Mouse (Mus musculus): ENCODE data around the gene Paxip1.

The Paxip1 gene

GRCm38 (mm10) chr5:27724460-27724859, 67.0 kb downstream of the Paxip1 start:
- no peak for DNase-seq (ENCODE audit: low spot score)

- no peak for DNase-seq (ENCODE audit: low spot score)
Measured at GRCm38 (mm10) chr5:27719311-27719710, 72.2 kb downstream of the Paxip1 start.

DNA sequence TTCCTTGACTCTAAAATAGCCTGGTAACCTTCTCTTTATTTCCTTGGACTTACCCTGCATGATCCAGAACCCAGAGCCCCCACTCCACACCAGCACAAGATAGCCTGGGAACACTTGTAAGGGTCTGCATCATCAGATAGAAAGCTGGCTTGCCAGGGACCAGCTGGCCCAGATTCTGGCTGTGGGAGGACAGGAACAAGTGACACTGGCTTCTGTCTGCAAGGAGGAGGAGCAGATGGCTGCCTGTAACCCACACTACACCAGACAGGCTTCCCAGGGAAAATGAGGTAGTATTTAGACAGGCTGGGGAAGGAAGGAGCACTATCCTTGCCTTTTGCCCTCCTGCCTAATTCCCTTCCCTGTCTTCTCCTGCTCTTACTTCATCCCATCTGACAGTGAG, 74.2 kb downstream of the Paxip1 start:
- no peak for DNase-seq (ENCODE audit: low spot score)

- no peak for DNase-seq (ENCODE audit: low spot score)
Measured at GRCm38 (mm10) chr5:27716026-27716425, 75.5 kb downstream of the Paxip1 start.

GRCm38 (mm10) chr5:27714356-27714755, 77.1 kb downstream of the Paxip1 start:
- no peak for DNase-seq (ENCODE audit: low spot score)

- DNase-seq (ENCODE audit: low spot score): no peak
Measured at GRCm38 (mm10) chr5:27711461-27712192, 79.9 kb downstream of the Paxip1 start.

DNA sequence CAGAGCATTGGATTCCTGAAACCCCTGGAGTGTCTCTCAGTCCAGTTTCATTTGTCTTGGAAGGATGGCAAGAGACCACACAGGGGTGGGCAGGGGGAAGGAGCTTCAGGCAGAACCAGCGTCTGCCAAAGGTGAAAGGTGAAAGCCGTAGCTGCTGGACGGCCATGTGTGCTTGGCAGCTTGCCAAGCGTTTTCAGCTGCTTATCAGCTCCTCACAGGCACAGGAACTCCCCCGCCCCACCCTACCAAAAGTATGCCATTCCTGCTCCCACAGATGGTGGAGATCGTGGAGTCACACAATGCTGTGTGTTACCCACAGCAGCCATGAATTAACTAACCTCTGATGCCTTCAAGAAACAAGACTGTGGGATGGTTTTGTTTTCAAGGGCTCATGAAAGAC, 83.3 kb downstream of the Paxip1 start:
- peak; percentile 90 for DNase-seq (ENCODE audit: low spot score)

- peak; percentile 47 for DNase-seq (ENCODE audit: low spot score)
Measured at GRCm38 (mm10) chr5:27707283-27707682, 84.2 kb downstream of the Paxip1 start.

- no peak for DNase-seq (ENCODE audit: low spot score)
Measured at GRCm38 (mm10) chr5:27706551-27706950, 84.9 kb downstream of the Paxip1 start.

DNA sequence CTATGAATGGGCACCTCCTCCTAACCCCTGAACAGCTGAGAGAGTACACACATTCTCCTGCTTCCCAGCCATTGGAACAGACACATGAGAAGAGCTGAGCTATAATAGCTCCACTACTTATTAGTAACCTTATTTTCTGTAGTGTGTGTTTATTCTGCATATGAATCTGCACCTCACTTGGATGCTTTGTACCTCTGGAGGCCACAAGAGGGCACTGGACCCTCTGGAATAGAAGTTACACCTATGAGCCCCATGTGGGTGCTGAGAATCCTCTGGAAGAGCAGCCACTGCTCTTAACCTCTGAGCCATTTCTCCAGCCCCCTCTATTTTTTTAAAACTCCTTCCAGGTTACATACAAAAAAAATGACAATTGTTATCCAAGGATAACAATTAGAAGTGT, 86.5 kb downstream of the Paxip1 start:
- no peak for DNase-seq (ENCODE audit: low spot score)

DNA sequence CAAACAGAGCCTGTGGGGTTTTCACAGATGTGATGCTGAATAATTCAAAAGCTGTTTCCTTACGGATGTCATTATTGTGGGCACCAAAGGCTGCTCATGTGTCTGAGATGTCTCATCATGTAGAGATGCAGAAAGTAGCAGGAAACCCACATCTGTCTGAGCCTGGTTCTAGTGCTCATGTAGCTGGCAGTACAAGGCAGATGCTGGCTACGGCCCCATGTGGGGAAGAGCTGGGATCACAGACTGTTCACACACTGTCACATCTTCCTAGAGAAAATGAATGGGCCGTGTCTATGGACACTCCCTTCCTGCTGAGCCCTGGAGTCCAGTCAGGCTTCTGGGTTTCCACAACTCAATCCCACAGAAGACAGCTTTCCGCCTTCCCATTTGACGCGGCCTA, 89.0 kb downstream of the Paxip1 start:
- no peak for DNase-seq (ENCODE audit: low spot score)

Measured in c-Kit-positive CD71-positive TER-119-positive erythroid progenitor cells, embryonic 14.5 days (primary cell).